Mouse (Mus musculus): ENCODE results near the gene Atoh7. TPM values are rescaled to one million over a fixed set of nuclear protein-coding genes. Genes with fewer than 3 reads are reported as not detected.

Gene Atoh7
- polyA plus RNA-seq (2017; shearing (Covaris generic)) = not detected

DNA sequence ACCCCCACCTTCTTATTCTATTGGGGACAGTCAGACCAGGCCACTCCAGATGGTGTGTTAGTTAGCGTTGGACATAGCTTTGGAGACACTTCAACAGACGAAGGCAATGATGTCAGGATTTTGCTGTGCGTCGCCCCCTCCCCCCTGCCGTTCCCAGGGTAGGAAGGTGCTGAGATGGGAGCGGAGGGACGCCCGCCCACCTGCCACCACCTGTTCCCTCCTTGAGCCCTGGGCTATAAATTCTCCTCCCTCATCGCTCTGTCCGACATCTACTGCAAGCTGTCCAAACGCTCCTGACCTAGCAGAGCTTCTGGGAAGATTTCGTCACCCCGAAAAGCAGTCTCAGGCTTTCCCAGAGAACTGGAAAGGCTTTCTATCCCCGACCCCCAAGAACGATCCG lies at the start of gene Atoh7:
Atoh7 (plus strand) TSS at position 131 of the 400 bp plus-strand sequence.

GRCm38 (mm10) chr10:63059862-63060261 lies 39.6 kb upstream of the Atoh7 start, which contains the start of gene Pbld1:
TSS of gene Pbld1 (plus strand) at chr10:63060162.

Other genes starting within 250 kb of the Atoh7 start
- gene Tet1, start 190.7 kb upstream of the Atoh7 start, polyA plus RNA-seq (2017; shearing (Covaris generic)) = 11.4 TPM
- gene Slc25a16, start 179.0 kb upstream of the Atoh7 start, polyA plus RNA-seq (2017; shearing (Covaris generic)) = 15.9 TPM
- gene Dna2, start 152.6 kb upstream of the Atoh7 start, polyA plus RNA-seq (2017; shearing (Covaris generic)) = 2.7 TPM
- 54.1 TPM for gene Rufy2, start 119.4 kb upstream of the Atoh7 start, polyA plus RNA-seq (2017; shearing (Covaris generic))
- gene Hnrnph3, start 75.4 kb upstream of the Atoh7 start, polyA plus RNA-seq (2017; shearing (Covaris generic)) = 72.5 TPM
- gene Pbld2, start 75.3 kb upstream of the Atoh7 start, polyA plus RNA-seq (2017; shearing (Covaris generic)) = 0.32 TPM
- not detected for gene Pbld1, start 39.5 kb upstream of the Atoh7 start, polyA plus RNA-seq (2017; shearing (Covaris generic))
- gene Mypn, start 104.3 kb downstream of the Atoh7 start, polyA plus RNA-seq (2017; shearing (Covaris generic)) = 0.05 TPM
- 128 TPM for gene Herc4, start 144.2 kb downstream of the Atoh7 start, polyA plus RNA-seq (2017; shearing (Covaris generic))